Mouse (Mus musculus) neural tube, embryonic 12.5 days (tissue): ENCODE measurements around the gene Vegfa. TPM values are rescaled to one million over a fixed set of nuclear protein-coding genes. Genes with fewer than 3 reads are reported as not detected.
"Not testable (repeated sequence)": the region's sequence is repeated elsewhere in the genome, so short reads cannot be mapped to it uniquely, and the experiment has no call there.

ENCODE experiments used
- ATAC-seq: fragments of 200-750 bp; cut with Nextera tagmentation; 2 replicates; pipeline ENCODE4 v1.8.0; 2017; ENCODE audit warnings: low read depth, mild to moderate bottlenecking, moderate TSS enrichment, moderate library complexity; ENCODE audit not compliant: low FRiP score
- H3K27ac ChIP-seq: fragments of 300-500 bp; sonication (generic); 2 replicates; pipeline ENCODE4 v1.5.1; 2016
- H3K27me3 ChIP-seq: fragments of 300-500 bp; sonication (generic); replicated peaks from 2 replicates; pipeline ENCODE4 v1.6.1; 2016; ENCODE audit warnings: mild to moderate bottlenecking
- H3K36me3 ChIP-seq: fragments of 300-500 bp; sonication (generic); 2 replicates; pipeline ENCODE4 v1.6.1; 2016; ENCODE audit warnings: mild to moderate bottlenecking
- H3K4me1 ChIP-seq: fragments of 300-500 bp; sonication (generic); 2 replicates; pipeline ENCODE4 v1.6.1; 2016
- H3K4me2 ChIP-seq: fragments of 300-500 bp; sonication (generic); replicated peaks from 2 replicates; pipeline ENCODE4 v1.6.1; 2016; ENCODE audit warnings: mild to moderate bottlenecking
- H3K4me3 ChIP-seq: fragments of 300-500 bp; sonication (generic); 2 replicates; pipeline ENCODE4 v1.5.1; 2016
- H3K9ac ChIP-seq: fragments of 300-500 bp; sonication (generic); 2 replicates; pipeline ENCODE4 v1.6.1; 2016; ENCODE audit warnings: mild to moderate bottlenecking
- H3K9me3 ChIP-seq: fragments of 300-500 bp; sonication (generic); 2 replicates; pipeline ENCODE4 v1.6.1; 2016; ENCODE audit warnings: mild to moderate bottlenecking
- WGBS: fragments of 180-500 bp; shearing (Covaris S2); methylation state at CpG from one replicate; pipeline ENCODE4 v1.1.7; 2016; 5-methylcytosine and 5-hydroxymethylcytosine counted together
- polyA plus RNA-seq: library from polyadenylated mRNA; unstranded; fragments of >200 nt; fragmentation: Nextera tagmentation; extraction: Ambion mirVana; gene quantifications from 2 replicates; pipeline ENCODE4 v1.2.1, GENCODE M21; 2016

Gene Vegfa
- polyA plus RNA-seq, 1 experiment from 2014 or later, result 3.4 TPM

- H3K4me1 ChIP-seq, result 0 out of 2 replicates have a peak, but pooled peaks cover 5% of the 10 kb centered on the region
- no peak overlapping the region for H3K4me2 ChIP-seq
- H3K27me3 ChIP-seq, result no peaks in the 10 kb centered on the region
- no peaks in the 10 kb centered on the region for H3K36me3 ChIP-seq
- no peak overlapping the region for H3K27ac ChIP-seq
- no peak overlapping the region for H3K9ac ChIP-seq
- WGBS, result 63% methylated on average over 7 of the region's 7 CpGs
- H3K9me3 ChIP-seq, result no peaks in the 10 kb centered on the region
- no peak for ATAC-seq
- no peak overlapping the region for H3K4me3 ChIP-seq
Observed at GRCm38 (mm10) chr17:46009182-46009581, 23.0 kb downstream of the Vegfa start.

- H3K9me3 ChIP-seq, result no peaks in the 10 kb centered on the region
- H3K4me2 ChIP-seq, result no peak overlapping the region
- no peak for ATAC-seq
- H3K9ac ChIP-seq, result no peak overlapping the region
- H3K4me1 ChIP-seq, result 0 out of 2 replicates have a peak, but pooled peaks cover 3% of the 10 kb centered on the region
- H3K27me3 ChIP-seq, result no peaks in the 10 kb centered on the region
- WGBS, result 82% methylated on average over 3 of the region's 3 CpGs
- no peak overlapping the region for H3K27ac ChIP-seq
- H3K36me3 ChIP-seq, result no peaks in the 10 kb centered on the region
- no peak overlapping the region for H3K4me3 ChIP-seq
Observed at GRCm38 (mm10) chr17:46005458-46005857, 26.7 kb downstream of the Vegfa start.

- H3K27me3 ChIP-seq, result no peaks in the 10 kb centered on the region
- H3K4me3 ChIP-seq, result no peak overlapping the region
- 89% methylated on average over 5 of the region's 5 CpGs for WGBS
- H3K27ac ChIP-seq, result no peak overlapping the region
- H3K4me2 ChIP-seq, result no peak overlapping the region
- H3K9me3 ChIP-seq, result no peaks in the 10 kb centered on the region
- no peaks in the 10 kb centered on the region for H3K36me3 ChIP-seq
- ATAC-seq, result no peak
- H3K9ac ChIP-seq, result no peak overlapping the region
- H3K4me1 ChIP-seq, result no peaks in the 10 kb centered on the region
Observed at GRCm38 (mm10) chr17:46004482-46004881, 27.7 kb downstream of the Vegfa start.

- Histone ChIP-seq H3K27me3 (no peaks in the 10 kb centered on the region), H3K27ac (no peak overlapping the region), H3K4me2 (no peak overlapping the region), H3K4me1 (no peaks in the 10 kb centered on the region), H3K36me3 (no peaks in the 10 kb centered on the region), H3K4me3 (no peak overlapping the region), H3K9me3 (no peaks in the 10 kb centered on the region), H3K9ac (no peak overlapping the region)
- no peak for ATAC-seq
- WGBS, result 82% methylated on average over 15 of the region's 15 CpGs
Observed at GRCm38 (mm10) chr17:46003717-46004481, 28.3 kb downstream of the Vegfa start.

- H3K4me2 ChIP-seq, result no peak overlapping the region
- no peak for ATAC-seq
- no peaks in the 10 kb centered on the region for H3K36me3 ChIP-seq
- no peak overlapping the region for H3K27ac ChIP-seq
- no peak overlapping the region for H3K9ac ChIP-seq
- H3K4me3 ChIP-seq, result no peak overlapping the region
- no peaks in the 10 kb centered on the region for H3K9me3 ChIP-seq
- H3K27me3 ChIP-seq, result no peaks in the 10 kb centered on the region
- 84% methylated on average over 9 of the region's 9 CpGs for WGBS
- H3K4me1 ChIP-seq, result no peaks in the 10 kb centered on the region; the same call in 1 of the 2 replicates
Observed at GRCm38 (mm10) chr17:45999366-45999940, 32.7 kb downstream of the Vegfa start.

- no peaks in the 10 kb centered on the region for H3K27me3 ChIP-seq
- no peak overlapping the region for H3K4me3 ChIP-seq
- H3K36me3 ChIP-seq, result no peaks in the 10 kb centered on the region
- no peak overlapping the region for H3K27ac ChIP-seq
- H3K4me2 ChIP-seq, result no peak overlapping the region
- no peak for ATAC-seq
- WGBS, result 11% methylated on average over 6 of the region's 6 CpGs
- H3K4me1 ChIP-seq, result no peaks in the 10 kb centered on the region; the same call in 1 of the 2 replicates
- H3K9me3 ChIP-seq, result no peaks in the 10 kb centered on the region
- no peak overlapping the region for H3K9ac ChIP-seq
Observed at GRCm38 (mm10) chr17:45998363-45998762, 33.8 kb downstream of the Vegfa start.

GRCm38 (mm10) chr17:45996921-45997444 is 35.2 kb downstream of the Vegfa start:
- Histone ChIP-seq H3K4me3 (no peak overlapping the region), H3K36me3 (no peaks in the 10 kb centered on the region), H3K4me2 (no peak overlapping the region), H3K27me3 (no peaks in the 10 kb centered on the region), H3K9ac (no peak overlapping the region), H3K9me3 (no peaks in the 10 kb centered on the region), H3K27ac (no peak overlapping the region), H3K4me1 (no peaks in the 10 kb centered on the region; the same call in 1 of the 2 replicates)
- ATAC-seq, result no peak
- 85% methylated on average over 9 of the region's 9 CpGs for WGBS

- Histone ChIP-seq H3K27ac (no peak overlapping the region), H3K4me1 (no peaks in the 10 kb centered on the region; the same call in 1 of the 2 replicates), H3K4me3 (no peak overlapping the region), H3K9me3 (no peaks in the 10 kb centered on the region), H3K4me2 (no peak overlapping the region), H3K9ac (no peak overlapping the region), H3K36me3 (no peaks in the 10 kb centered on the region), H3K27me3 (no peaks in the 10 kb centered on the region)
- WGBS, result 76% methylated on average over 11 of the region's 11 CpGs
- no peak for ATAC-seq
Observed at GRCm38 (mm10) chr17:45994281-45994817, 37.8 kb downstream of the Vegfa start.

- H3K9ac ChIP-seq, result no peak overlapping the region
- no peak for ATAC-seq
- H3K4me3 ChIP-seq, result no peak overlapping the region
- H3K9me3 ChIP-seq, result no peaks in the 10 kb centered on the region
- no peaks in the 10 kb centered on the region for H3K36me3 ChIP-seq
- H3K4me2 ChIP-seq, result no peak overlapping the region
- H3K27ac ChIP-seq, result no peak overlapping the region
- no peaks in the 10 kb centered on the region for H3K27me3 ChIP-seq
- 91% methylated on average over 3 of the region's 3 CpGs for WGBS
- no peaks in the 10 kb centered on the region for H3K4me1 ChIP-seq
Observed at GRCm38 (mm10) chr17:45986915-45987314, 45.3 kb downstream of the Vegfa start.

GRCm38 (mm10) chr17:45986374-45986773 is 45.8 kb downstream of the Vegfa start:
- Histone ChIP-seq H3K4me1 (no peaks in the 10 kb centered on the region), H3K27me3 (no peaks in the 10 kb centered on the region), H3K27ac (no peak overlapping the region), H3K9ac (no peak overlapping the region), H3K9me3 (no peaks in the 10 kb centered on the region), H3K4me3 (no peak overlapping the region), H3K4me2 (no peak overlapping the region), H3K36me3 (no peaks in the 10 kb centered on the region)
- ATAC-seq, result no peak
- WGBS, result 84% methylated on average over 6 of the region's 6 CpGs

GRCm38 (mm10) chr17:45983185-45983584 is 49.0 kb downstream of the Vegfa start:
- not testable (repeated sequence) for H3K9ac ChIP-seq

GRCm38 (mm10) chr17:45981841-45982240 is 50.3 kb downstream of the Vegfa start:
- H3K9ac ChIP-seq, result no peak overlapping the region
- no peaks in the 10 kb centered on the region for H3K4me1 ChIP-seq
- H3K9me3 ChIP-seq, result no peaks in the 10 kb centered on the region
- no peaks in the 10 kb centered on the region for H3K27me3 ChIP-seq
- 69% methylated on average over 1 of the region's 1 CpGs for WGBS
- H3K4me2 ChIP-seq, result no peak overlapping the region
- no peak overlapping the region for H3K4me3 ChIP-seq
- H3K27ac ChIP-seq, result no peak overlapping the region
- ATAC-seq, result no peak
- no peaks in the 10 kb centered on the region for H3K36me3 ChIP-seq

More at GRCm38 (mm10) chr17:45983185-45983584, 49.0 kb downstream of the Vegfa start:
- not testable (repeated sequence) for H3K27ac ChIP-seq, H3K4me1 ChIP-seq, H3K4me3 ChIP-seq, H3K9me3 ChIP-seq, H3K27me3 ChIP-seq, ATAC-seq, H3K4me2 ChIP-seq, H3K36me3 ChIP-seq
- WGBS, result 97% methylated on average over 1 of the region's 1 CpGs
